Mouse (Mus musculus) heart, postnatal 36 days (tissue): Measurements from ENCODE around the gene Acbd4. TPM values are rescaled to one million over a fixed set of nuclear protein-coding genes. Genes with fewer than 3 reads are reported as not detected.

ENCODE experiments used
- DNase-seq, 2 experiments: peaks; one replicate each; pipeline ENCODE4 v3.0.0; 2021 to 2022
- intact Hi-C: fragments of 180-260 bp; cut with DNase I; formaldehyde crosslinking; loops from one replicate; pipeline ENCODE4 v1.15.1; 2025
- total RNA-seq, 2 experiments: library from RNA; stranded (reverse); gene quantifications; 2 replicates each; pipeline ENCODE4 v1.2.3; 2021

Gene Acbd4
- total RNA-seq, 2 experiments from 2014 or later: 37.4 to 41.4 TPM

- intact Hi-C loops: no loop called here
- peak; percentile 77 to 80 for DNase-seq
Observed at GRCm38 (mm10) chr11:103111881-103112551, 10.5 kb downstream of the Acbd4 start.

GRCm38 (mm10) chr11:103112552-103112912 lies 11.1 kb downstream of the Acbd4 start:
- intact Hi-C loops: no loop called here
- no peak for DNase-seq

GRCm38 (mm10) chr11:103113005-103113404 lies 11.5 kb downstream of the Acbd4 start:
- no peak for DNase-seq
- intact Hi-C loops: no loop called here

- intact Hi-C loops: no loop called here
- DNase-seq: no peak
Observed at GRCm38 (mm10) chr11:103113771-103114170, 12.3 kb downstream of the Acbd4 start.

GRCm38 (mm10) chr11:103114270-103114943 lies 12.9 kb downstream of the Acbd4 start:
- intact Hi-C loops: no loop called here

GRCm38 (mm10) chr11:103115163-103116007 lies 13.9 kb downstream of the Acbd4 start:
- DNase-seq: peak; percentile 81 to 88
- intact Hi-C loops: no loop called here

More at GRCm38 (mm10) chr11:103114270-103114943, 12.9 kb downstream of the Acbd4 start:
- no peak for DNase-seq

- intact Hi-C loops: no loop called here
- peak; percentile 99 to 100 for DNase-seq
Observed at GRCm38 (mm10) chr11:103116008-103116818, 14.7 kb downstream of the Acbd4 start, which contains the start of gene Hexim1. Gene Hexim1, plus strand, starts transcription at chr11:103116231.

GRCm38 (mm10) chr11:103116959-103117590 lies 15.6 kb downstream of the Acbd4 start:
- peak; percentile 78 to 85 for DNase-seq
- intact Hi-C loops: loop anchor here (1.0 kb wide), 2 partner anchors 15 to 42 kb away; partner anchors contain the start of gene Hexim2

GRCm38 (mm10) chr11:103117591-103118009 lies 16.1 kb downstream of the Acbd4 start:
- intact Hi-C loops: loop anchor here (1.0 kb wide), 2 partner anchors 15 to 42 kb away; partner anchors contain the start of gene Hexim2
- DNase-seq: peak in 1 of 2 experiments; percentile 42

- intact Hi-C loops: no loop called here
- DNase-seq: no peak
Observed at GRCm38 (mm10) chr11:103118866-103119265, 17.4 kb downstream of the Acbd4 start.

- intact Hi-C loops: no loop called here
- no peak for DNase-seq
Observed at GRCm38 (mm10) chr11:103119609-103120008, 18.1 kb downstream of the Acbd4 start.

- intact Hi-C loops: no loop called here
- no peak for DNase-seq
Observed at GRCm38 (mm10) chr11:103120315-103120714, 18.8 kb downstream of the Acbd4 start.

- intact Hi-C loops: loop anchor here (1.0 to 2.0 kb wide), 3 partner anchors 15 to 30 kb away; no protein-coding TSS in a partner anchor
- peak in 1 of 2 experiments; percentile 67 for DNase-seq
Observed at GRCm38 (mm10) chr11:103131701-103132575, 30.5 kb downstream of the Acbd4 start, which contains the start of gene Hexim2. Gene Hexim2, plus strand, starts transcription at chr11:103132429.

GRCm38 (mm10) chr11:103132576-103133455 lies 31.3 kb downstream of the Acbd4 start:
- intact Hi-C loops: loop anchor here (1.0 to 2.0 kb wide), 3 partner anchors 16 to 31 kb away; no protein-coding TSS in a partner anchor
- DNase-seq: peak; percentile 99 to 100

GRCm38 (mm10) chr11:103133456-103134185 lies 32.1 kb downstream of the Acbd4 start:
- intact Hi-C loops: loop anchor here (2.0 kb wide), 1 partner anchor 25 kb away; no protein-coding TSS in a partner anchor
- DNase-seq: no peak

- no peak for DNase-seq
- intact Hi-C loops: no loop called here
Observed at GRCm38 (mm10) chr11:103134221-103134620, 32.7 kb downstream of the Acbd4 start.
